Mouse (Mus musculus): ENCODE measurements around the gene Nol3.

The Nol3 gene

Small RNA genes lying within 50 kb of the gene (microRNA-seq; reads per million reads assigned to microRNA genes)
- gene Gm27320 (0 reads per million in 2 experiments), gene Mir328 (2,229 to 2,618 reads per million in 2 experiments)

All from adrenal gland (tissue).